Mouse (Mus musculus) frontal cortex, postnatal 14 days (tissue): ENCODE data around the gene Hip1r.

Experiments used
- DNase-seq, 2 experiments: peaks; one replicate each; pipeline ENCODE4 v3.0.0; 2022; ENCODE audit warnings: low spot score in 2 of 2

The Hip1r gene

GRCm38 (mm10) chr5:124017941-124018340 lies 44.5 kb downstream of the Hip1r start:
- DNase-seq: no peak

GRCm38 (mm10) chr5:124018651-124019050 lies 45.2 kb downstream of the Hip1r start:
- DNase-seq: no peak

- DNase-seq: peak; percentile 75 to 86
These were observed 46.2 kb downstream of the Hip1r start for GRCm38 (mm10) chr5:124019348-124020216.

GRCm38 (mm10) chr5:124021148-124021547 lies 47.7 kb downstream of the Hip1r start:
- DNase-seq: no peak

GRCm38 (mm10) chr5:124021701-124022100 lies 48.3 kb downstream of the Hip1r start:
- no peak for DNase-seq

GRCm38 (mm10) chr5:124022365-124022764 lies 48.9 kb downstream of the Hip1r start:
- DNase-seq: no peak

- DNase-seq: no peak
These were observed 51.2 kb downstream of the Hip1r start for GRCm38 (mm10) chr5:124024677-124025076.

- no peak for DNase-seq
These were observed 51.7 kb downstream of the Hip1r start for GRCm38 (mm10) chr5:124025146-124025545.

GRCm38 (mm10) chr5:124025587-124026441 lies 52.4 kb downstream of the Hip1r start:
- DNase-seq: no peak

- DNase-seq: no peak
These were observed 53.1 kb downstream of the Hip1r start for GRCm38 (mm10) chr5:124026568-124026967.

GRCm38 (mm10) chr5:124027702-124028470 lies 54.5 kb downstream of the Hip1r start:
- DNase-seq: no peak

GRCm38 (mm10) chr5:124028680-124029079 lies 55.3 kb downstream of the Hip1r start:
- DNase-seq: no peak

- no peak for DNase-seq
These were observed 56.0 kb downstream of the Hip1r start for GRCm38 (mm10) chr5:124029220-124030035.

- no peak for DNase-seq
These were observed 57.1 kb downstream of the Hip1r start for GRCm38 (mm10) chr5:124030386-124031067.

- no peak for DNase-seq
These were observed 57.9 kb downstream of the Hip1r start for GRCm38 (mm10) chr5:124031068-124031955.

- peak; percentile 82 to 86 for DNase-seq
These were observed 58.6 kb downstream of the Hip1r start, which contains the start of gene Vps37b for GRCm38 (mm10) chr5:124032001-124032508. Gene Vps37b, minus strand, starts transcription at chr5:124032270.

- no peak for DNase-seq
These were observed 61.0 kb downstream of the Hip1r start for GRCm38 (mm10) chr5:124034471-124034870.

- no peak for DNase-seq
These were observed 62.0 kb downstream of the Hip1r start for GRCm38 (mm10) chr5:124035406-124035805.

GRCm38 (mm10) chr5:124035806-124036205 lies 62.4 kb downstream of the Hip1r start:
- DNase-seq: no peak
